In genomic region chr2:154437191-154437527, GRCm38 (mm10) we compare ENCODE assay signal across 8 mouse cellular contexts. TPM values are rescaled to one million over a fixed set of nuclear protein-coding genes. Genes with fewer than 3 reads are reported as not detected.
A peak's percentile ranks its signal among the peaks of the same experiment; 100 is the strongest.
DNase-seq lines count a peak whose midpoint lies in the region; ATAC-seq and TF ChIP-seq lines count a peak whose summit lies in the region.

No protein-coding gene starts in this region.

- no peaks in the 10 kb centered on the region for H3K27me3 ChIP-seq in erythroblast, embryonic 14.5 days (ENCODE audit: control insufficient read depth)
- no peaks in the 10 kb centered on the region for H3K27me3 ChIP-seq in spleen, adult 2 months (ENCODE audit: control insufficient read depth, insufficient read depth, low read length)
- no peaks in the 10 kb centered on the region for H3K27me3 ChIP-seq in limb, embryonic 14.5 days (ENCODE audit: control insufficient read depth, insufficient read depth, low read length)
- no peaks in the 10 kb centered on the region for H3K27me3 ChIP-seq in stomach, embryonic 15.5 days (replicated peaks)

- H3K27ac ChIP-seq in spleen, adult 2 months (ENCODE audit: insufficient read depth, low read length) = no peak overlapping the region; the same call in 1 of the 2 replicates
- peak overlapping the region; percentile 93; the same call in 1 of the 2 replicates for H3K27ac ChIP-seq in limb, embryonic 14.5 days (replicated peaks; ENCODE audit: low read depth, low read length)
- H3K27ac ChIP-seq in stomach, embryonic 15.5 days = peak overlapping the region; percentile 94; the same call in 1 of the 2 replicates

- H3K9me3 ChIP-seq in erythroblast, embryonic 14.5 days (ENCODE audit: control insufficient read depth, low read length) = no peaks in the 10 kb centered on the region
- no peaks in the 10 kb centered on the region for H3K9me3 ChIP-seq in limb, embryonic 14.5 days (ENCODE audit: control insufficient read depth, low read length)
- no peaks in the 10 kb centered on the region for H3K9me3 ChIP-seq in stomach, embryonic 15.5 days

- no peak for TF ChIP-seq CTCF in spleen, adult 2 months (IDR thresholded peaks at IDR 0.05; ENCODE audit: extremely low read depth, insufficient read depth, insufficient read length, insufficient replicate concordance)

- peak overlapping the region; percentile 93 for H3K4me3 ChIP-seq in erythroblast, embryonic 14.5 days (replicated peaks)
- H3K4me3 ChIP-seq in spleen, adult 2 months (ENCODE audit: extremely low read depth, insufficient read depth, insufficient read length) = peak overlapping the region; percentile 87
- peak overlapping the region; percentile 65 for H3K4me3 ChIP-seq in limb, embryonic 14.5 days (replicated peaks; ENCODE audit: low read length)
- H3K4me3 ChIP-seq in stomach, embryonic 15.5 days (replicated peaks) = peak overlapping the region; percentile 99

- 16% methylated on average over 7 of the region's 7 CpGs for WGBS in spleen, adult 2 months
- WGBS in limb, embryonic 14.5 days = 8% methylated on average over 7 of the region's 7 CpGs
- 12% methylated on average over 7 of the region's 7 CpGs for WGBS in stomach, embryonic 15.5 days

- DNase-seq in spleen, adult 2 months (ENCODE audit: low read depth in 1 of 2, low spot score in 2 of 2) = no peak
- DNase-seq in spleen, postnatal 14 days (ENCODE audit: low spot score in 2 of 2) = no peak
- no peak for DNase-seq in limb, embryonic 14.5 days (ENCODE audit: low spot score)
- DNase-seq in adrenal gland, postnatal 25 days = no peak
- no peak for DNase-seq in left cerebral cortex, adult 18-20 months (ENCODE audit: low spot score in 2 of 2)

- H3K36me3 ChIP-seq in erythroblast, embryonic 14.5 days (ENCODE audit: control insufficient read depth) = no peaks in the 10 kb centered on the region
- no peaks in the 10 kb centered on the region for H3K36me3 ChIP-seq in spleen, adult 2 months (ENCODE audit: control insufficient read depth, insufficient read depth, low read length)
- 0 out of 2 replicates have a peak, but pooled peaks cover 1% of the 10 kb centered on the region for H3K36me3 ChIP-seq in limb, embryonic 14.5 days (ENCODE audit: control insufficient read depth, insufficient read depth, low read length)
- no peaks in the 10 kb centered on the region for H3K36me3 ChIP-seq in stomach, embryonic 15.5 days

- ATAC-seq in erythroblast, adult 5-6 weeks (replicated peaks; ENCODE audit: low FRiP score, poor library complexity, severe bottlenecking) = no peak
- no peak for ATAC-seq in limb, embryonic 14.5 days (ENCODE audit: low FRiP score, low read depth)
- no peak for ATAC-seq in stomach, embryonic 15.5 days (ENCODE audit: insufficient read depth, low FRiP score, low read depth)

- H3K9ac ChIP-seq in limb, embryonic 14.5 days (ENCODE audit: low read depth, low read length, severe bottlenecking) = peak overlapping the region; percentile 89
- peak overlapping the region; percentile 98 for H3K9ac ChIP-seq in stomach, embryonic 15.5 days

- H3K4me1 ChIP-seq in erythroblast, embryonic 14.5 days (ENCODE audit: control insufficient read depth) = peaks cover 35% of the 10 kb centered on the region
- H3K4me1 ChIP-seq in spleen, adult 2 months (ENCODE audit: control insufficient read depth, insufficient read depth, insufficient read length) = peaks cover 3% of the 10 kb centered on the region; the same call in 1 of the 2 replicates
- peaks cover 9% of the 10 kb centered on the region for H3K4me1 ChIP-seq in limb, embryonic 14.5 days (ENCODE audit: control insufficient read depth, insufficient read depth, low read length)
- H3K4me1 ChIP-seq in stomach, embryonic 15.5 days = peaks cover 9% of the 10 kb centered on the region; the same call in 1 of the 2 replicates

- no peak for TF ChIP-seq POLR2A in spleen, adult 2 months (IDR thresholded peaks at IDR 0.05; ENCODE audit: low read depth, low read length)
- no peak for TF ChIP-seq POLR2A in limb, embryonic 14.5 days (IDR thresholded peaks at IDR 0.05; ENCODE audit: borderline replicate concordance, extremely low read depth, insufficient read depth, insufficient read length)

- H3K4me2 ChIP-seq in limb, embryonic 14.5 days (replicated peaks; ENCODE audit: low read depth, low read length, severe bottlenecking) = peak overlapping the region; percentile 58
- H3K4me2 ChIP-seq in stomach, embryonic 15.5 days = peak overlapping the region; percentile 52

RNA-seq across cellular contexts. Expression of gene Cbfa2t2, which starts 0.9 kb away (rescaled TPM):
- 0.19 and 0.24 TPM in 2 replicates for polyA plus RNA-seq in erythroblast, embryonic 14.5 days (2012)
- 5.6 and 8.5 TPM in 2 replicates for total RNA-seq in erythroblast, adult 5-6 weeks (2015; ENCODE audit: low replicate concordance)
- 2.9 and 9.5 TPM in 2 replicates for total RNA-seq in erythroblast, adult 5-6 weeks (2017; ENCODE audit: low replicate concordance)
- 5.1 and 7.8 TPM in 2 replicates for polyA plus RNA-seq in spleen, adult 2 months (2012; rRNA removed)
- polyA plus RNA-seq in limb, embryonic 14.5 days (2012; rRNA removed) = 26.4 and 36.0 TPM in 2 replicates
- polyA plus RNA-seq in limb, embryonic 14.5 days (2014; fragmentation: Nextera tagmentation; extraction: Ambion mirVana) = 35.7 and 40.0 TPM in 2 replicates
- 32.1 and 34.7 TPM in 2 replicates for polyA plus RNA-seq in stomach, embryonic 15.5 days (2015; fragmentation: Nextera tagmentation; extraction: Ambion mirVana)
- total RNA-seq in adrenal gland, postnatal 25 days (2021) = 40.7 and 50.1 TPM in 2 replicates
- 10 to 100 TPM; 46.1 to 57.0 TPM for total RNA-seq in left cerebral cortex, adult 18-20 months (2021)

RNA-seq across cellular contexts. Expression of gene Snta1, which starts 29.3 kb away (rescaled TPM):
- polyA plus RNA-seq in erythroblast, embryonic 14.5 days (2012) = 0.07 and 0.08 TPM in 2 replicates
- total RNA-seq in erythroblast, adult 5-6 weeks (2015; ENCODE audit: low replicate concordance) = not detected in 2 replicates
- total RNA-seq in erythroblast, adult 5-6 weeks (2017; ENCODE audit: low replicate concordance) = 0.17 and 0.56 TPM in 2 replicates
- 11.0 and 12.1 TPM in 2 replicates for polyA plus RNA-seq in spleen, adult 2 months (2012; rRNA removed)
- polyA plus RNA-seq in limb, embryonic 14.5 days (2012; rRNA removed) = 11.0 and 14.9 TPM in 2 replicates
- 5.0 and 5.2 TPM in 2 replicates for polyA plus RNA-seq in limb, embryonic 14.5 days (2014; fragmentation: Nextera tagmentation; extraction: Ambion mirVana)
- 7.3 and 7.5 TPM in 2 replicates for polyA plus RNA-seq in stomach, embryonic 15.5 days (2015; fragmentation: Nextera tagmentation; extraction: Ambion mirVana)
- total RNA-seq in adrenal gland, postnatal 25 days (2021) = 21.9 and 24.7 TPM in 2 replicates
- 10 to 100 TPM; 34.4 to 36.6 TPM for total RNA-seq in left cerebral cortex, adult 18-20 months (2021)
